Mouse (Mus musculus): ENCODE measurements around the gene 1110002E22Rik. TPM values are rescaled to one million over a fixed set of nuclear protein-coding genes. Genes with fewer than 3 reads are reported as not detected.

The 1110002E22Rik gene
- total and polyA plus RNA-seq, 3 experiments, result under 0.01 to 0.03 TPM; not detected in 1

DNA sequence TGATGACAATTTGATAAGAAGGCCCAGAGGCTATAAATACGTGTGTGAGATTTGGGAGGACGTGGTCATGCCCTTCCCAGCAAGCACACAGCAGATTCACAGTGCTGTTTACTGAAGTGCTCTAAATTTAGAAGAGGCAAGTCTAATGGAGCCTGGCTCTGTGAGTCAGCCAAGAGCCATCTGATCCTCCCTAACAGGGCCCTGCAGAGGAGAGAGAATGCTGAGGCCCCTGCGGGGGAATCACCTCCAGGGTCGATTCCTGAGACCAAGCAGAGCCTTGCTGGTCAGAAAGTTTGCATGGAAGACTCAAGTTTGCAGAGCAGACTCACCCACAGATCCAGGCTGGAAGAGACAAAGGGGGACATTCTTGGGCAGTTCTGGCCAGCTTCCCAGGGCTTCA lies 10.9 kb upstream of the 1110002E22Rik start:
- TF ChIP-seq RCOR1 (IDR thresholded peaks at IDR 0.05; ENCODE audit: low read depth, low read length) (no peak), MYB (IDR thresholded peaks at IDR 0.05; ENCODE audit: low read depth, low read length) (no peak)
- Histone ChIP-seq H3K4me1 (ENCODE audit: control insufficient read depth in 1 of 2, insufficient read depth in 2 of 2, low read length in 2 of 2) (no peaks in the 10 kb centered on the region), H3K36me3 (ENCODE audit: control insufficient read depth in 1 of 2, insufficient read depth in 2 of 2, low read length in 2 of 2) (no peaks in the 10 kb centered on the region), H3K79me2 (ENCODE audit: control insufficient read depth, insufficient read depth, low read length, poor library complexity) (no peaks in the 10 kb centered on the region), H3K9me3 (replicated peaks; ENCODE audit: insufficient read depth, low read length) (no peaks in the 10 kb centered on the region), H3K27ac (ENCODE audit: control insufficient read depth, low read depth, low read length) (no peak overlapping the region), H3K27me3 (ENCODE audit: control insufficient read depth in 1 of 2, insufficient read depth in 2 of 2, low read length in 2 of 2) (peaks cover 0 to 2% of the 10 kb centered on the region in 2 experiments; a peak in 2 of 4 replicates), H3K4me3 (ENCODE audit: control insufficient read depth in 1 of 2, insufficient read depth in 1 of 2, low read depth in 2 of 2, low read length in 2 of 2) (no peak overlapping the region), H3K9ac (ENCODE audit: control insufficient read depth, low read depth, low read length, poor library complexity, severe bottlenecking) (no peak overlapping the region)
- DNase-seq (ENCODE audit: low read depth, low spot score), result no peak

DNA sequence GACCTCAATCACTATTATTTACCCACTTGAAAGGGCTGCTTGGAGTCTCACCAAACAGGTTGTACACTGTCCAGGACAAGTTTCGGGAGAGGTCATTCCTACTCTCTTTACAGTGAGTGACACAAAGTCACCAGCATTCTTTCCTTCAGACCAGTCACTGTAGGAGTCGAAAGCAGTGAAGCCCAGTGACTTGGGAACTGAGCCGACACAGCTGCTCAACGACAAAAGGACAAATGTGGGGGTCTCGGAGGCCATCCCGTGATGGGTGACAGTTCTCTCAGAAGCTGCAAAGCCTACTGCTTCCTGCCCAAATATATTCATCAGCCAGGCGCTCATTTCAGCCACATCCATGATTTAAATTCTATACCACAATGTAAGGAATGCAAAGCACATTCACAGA lies 7.9 kb upstream of the 1110002E22Rik start:
- no peak overlapping the region for H3K4me3 ChIP-seq (ENCODE audit: control insufficient read depth in 1 of 2, insufficient read depth in 1 of 2, low read depth in 2 of 2, low read length in 2 of 2)
- H3K27me3 ChIP-seq (ENCODE audit: control insufficient read depth in 1 of 2, insufficient read depth in 2 of 2, low read length in 2 of 2), result no peaks in the 10 kb centered on the region; a peak in 2 of 4 replicates
- H3K9ac ChIP-seq (ENCODE audit: control insufficient read depth, low read depth, low read length, poor library complexity, severe bottlenecking), result no peak overlapping the region
- no peak overlapping the region for H3K27ac ChIP-seq (ENCODE audit: control insufficient read depth, low read depth, low read length)
- peaks cover 8 to 23% of the 10 kb centered on the region in 2 experiments for H3K4me1 ChIP-seq (ENCODE audit: control insufficient read depth in 1 of 2, insufficient read depth in 2 of 2, low read length in 2 of 2)
- H3K36me3 ChIP-seq (ENCODE audit: control insufficient read depth in 1 of 2, insufficient read depth in 2 of 2, low read length in 2 of 2), result peaks cover 0 to 20% of the 10 kb centered on the region in 2 experiments; a peak in 2 of 4 replicates
- no peaks in the 10 kb centered on the region for H3K9me3 ChIP-seq (replicated peaks; ENCODE audit: insufficient read depth, low read length)
- no peaks in the 10 kb centered on the region for H3K79me2 ChIP-seq (ENCODE audit: control insufficient read depth, insufficient read depth, low read length, poor library complexity)
- no peak for DNase-seq (ENCODE audit: low read depth, low spot score)
- TF ChIP-seq USF1 (IDR thresholded peaks at IDR 0.05; ENCODE audit: low read depth, low read length), result no peak
- no peak for TF ChIP-seq CHD1 (IDR thresholded peaks at IDR 0.05; ENCODE audit: low read depth, low read length)

DNA sequence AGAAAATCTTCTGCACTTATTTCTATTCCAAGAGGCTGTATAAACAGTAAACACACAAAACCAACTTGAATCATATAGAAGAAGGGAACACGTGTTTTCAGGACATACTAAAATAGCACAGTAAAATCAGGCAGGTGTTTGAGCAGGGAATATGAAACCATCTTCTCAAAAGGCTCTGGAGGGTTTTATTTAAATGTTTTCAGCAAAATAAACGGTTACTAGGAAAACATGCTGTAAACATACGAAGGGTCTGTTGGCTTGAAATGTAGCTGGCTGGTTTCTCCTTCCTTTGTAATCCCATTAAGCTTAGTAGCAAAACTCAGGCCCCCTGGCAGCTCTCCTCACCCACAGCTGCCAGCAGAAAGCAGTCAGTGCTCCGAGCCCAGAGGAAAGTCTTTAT lies 6.6 kb upstream of the 1110002E22Rik start:
- Histone ChIP-seq H3K9me3 (replicated peaks; ENCODE audit: insufficient read depth, low read length) (no peaks in the 10 kb centered on the region), H3K4me1 (ENCODE audit: control insufficient read depth in 1 of 2, insufficient read depth in 2 of 2, low read length in 2 of 2) (peaks cover 8 to 23% of the 10 kb centered on the region in 2 experiments), H3K27ac (ENCODE audit: control insufficient read depth, low read depth, low read length) (no peak overlapping the region), H3K4me3 (ENCODE audit: control insufficient read depth in 1 of 2, insufficient read depth in 1 of 2, low read depth in 2 of 2, low read length in 2 of 2) (no peak overlapping the region), H3K27me3 (ENCODE audit: control insufficient read depth in 1 of 2, insufficient read depth in 2 of 2, low read length in 2 of 2) (no peaks in the 10 kb centered on the region; a peak in 1 of 4 replicates), H3K79me2 (ENCODE audit: control insufficient read depth, insufficient read depth, low read length, poor library complexity) (no peaks in the 10 kb centered on the region), H3K9ac (ENCODE audit: control insufficient read depth, low read depth, low read length, poor library complexity, severe bottlenecking) (no peak overlapping the region), H3K36me3 (ENCODE audit: control insufficient read depth in 1 of 2, insufficient read depth in 2 of 2, low read length in 2 of 2) (peaks cover 0 to 22% of the 10 kb centered on the region in 2 experiments; a peak in 2 of 4 replicates)
- no peak for TF ChIP-seq NRF1 (IDR thresholded peaks at IDR 0.05; ENCODE audit: insufficient read depth, low read depth, low read length, poor library complexity, severe bottlenecking)
- TF ChIP-seq MAFK (IDR thresholded peaks at IDR 0.05; ENCODE audit: borderline replicate concordance, low read depth, low read length), result no peak
- DNase-seq (ENCODE audit: low read depth, low spot score), result no peak

DNA sequence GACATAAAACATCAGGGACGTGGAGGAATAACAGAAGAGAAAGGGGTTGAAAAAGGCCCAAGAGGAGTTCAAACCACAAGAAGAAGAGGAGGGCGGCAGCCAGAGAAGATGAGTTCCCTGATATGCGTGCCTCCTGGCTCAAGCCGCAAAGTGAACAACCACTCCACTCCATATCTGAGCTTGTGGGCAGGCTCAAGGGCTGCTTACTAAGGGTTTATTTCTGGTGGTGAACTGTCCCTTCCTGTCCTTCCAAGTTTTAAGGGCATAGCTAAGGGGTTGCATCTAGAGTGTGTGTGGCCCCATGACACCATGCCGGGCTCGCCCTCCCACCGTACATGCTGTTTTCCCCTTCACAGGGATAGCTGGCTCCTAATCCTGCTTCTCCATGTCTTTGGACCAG lies 4.4 kb upstream of the 1110002E22Rik start:
- Histone ChIP-seq H3K4me3 (ENCODE audit: control insufficient read depth in 1 of 2, insufficient read depth in 1 of 2, low read depth in 2 of 2, low read length in 2 of 2) (no peak overlapping the region), H3K9me3 (replicated peaks; ENCODE audit: insufficient read depth, low read length) (no peaks in the 10 kb centered on the region), H3K9ac (ENCODE audit: control insufficient read depth, low read depth, low read length, poor library complexity, severe bottlenecking) (no peak overlapping the region), H3K36me3 (ENCODE audit: control insufficient read depth in 1 of 2, insufficient read depth in 2 of 2, low read length in 2 of 2) (peaks cover 0 to 22% of the 10 kb centered on the region in 2 experiments; a peak in 2 of 4 replicates), H3K27me3 (ENCODE audit: control insufficient read depth in 1 of 2, insufficient read depth in 2 of 2, low read length in 2 of 2) (no peaks in the 10 kb centered on the region), H3K79me2 (ENCODE audit: control insufficient read depth, insufficient read depth, low read length, poor library complexity) (no peaks in the 10 kb centered on the region), H3K27ac (ENCODE audit: control insufficient read depth, low read depth, low read length) (no peak overlapping the region), H3K4me1 (ENCODE audit: control insufficient read depth in 1 of 2, insufficient read depth in 2 of 2, low read length in 2 of 2) (peaks cover 8 to 23% of the 10 kb centered on the region in 2 experiments)
- peak; percentile 37 for DNase-seq (ENCODE audit: low read depth, low spot score)
- TF ChIP-seq CHD2 (IDR thresholded peaks at IDR 0.05; ENCODE audit: low read length) (no peak), EP300 (IDR thresholded peaks at IDR 0.05; ENCODE audit: low read depth in 1 of 2, low read length in 2 of 2) (peak in 1 of 2 experiments; percentile 23; a peak in 1 of 4 replicates)

All from MEL (cell line).